Mouse (Mus musculus) olfactory bulb, adult 2 months (tissue): ENCODE results near the gene S100a10.

ENCODE experiments used
- CTCF ChIP-seq: fragments of 200-500 bp; IDR thresholded peaks from 2 replicates; pipeline ENCODE4 v1.5.1; 2012; ENCODE audit warnings: low read depth, mild to moderate bottlenecking, low read length, moderate library complexity; ENCODE audit not compliant: insufficient read depth
- POLR2A ChIP-seq: fragments of 200-500 bp; IDR thresholded peaks from 2 replicates; pipeline ENCODE4 v1.6.1; 2012; ENCODE audit warnings: mild to moderate bottlenecking, low read depth, low read length, moderate library complexity; ENCODE audit not compliant: insufficient read depth

DNA sequence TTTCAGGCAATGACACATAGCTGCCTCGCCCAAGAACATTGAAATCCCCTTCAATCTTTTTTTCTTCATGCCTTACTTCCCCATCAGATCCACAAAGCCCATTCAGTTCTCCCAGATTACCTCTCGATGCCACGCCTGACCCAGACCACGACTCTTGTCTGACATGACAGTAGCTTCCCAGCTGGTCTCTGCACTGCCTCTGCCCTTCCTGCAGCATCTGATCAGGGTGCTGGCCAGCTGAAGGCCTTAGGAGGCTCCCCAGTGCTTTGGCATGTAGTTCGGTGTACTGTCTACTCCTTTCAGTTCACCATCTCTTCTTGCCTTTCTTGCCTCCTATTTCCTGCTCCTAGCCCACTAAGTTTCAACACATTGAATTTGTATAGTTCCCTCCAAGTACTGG, 26.1 kb upstream of the S100a10 start:
- TF ChIP-seq POLR2A = no peak
- no peak for TF ChIP-seq CTCF
